Mouse (Mus musculus): ENCODE data around the gene Ppp2r5e. TPM values are rescaled to one million over a fixed set of nuclear protein-coding genes. Genes with fewer than 3 reads are reported as not detected.
"Not testable (repeated sequence)": the region's sequence is repeated elsewhere in the genome, so short reads cannot be mapped to it uniquely, and the experiment has no call there.

Gene Ppp2r5e
- polyA plus RNA-seq, 3 experiments from 2014 or later: 6.3 to 8.3 (median 7.3) TPM

DNA sequence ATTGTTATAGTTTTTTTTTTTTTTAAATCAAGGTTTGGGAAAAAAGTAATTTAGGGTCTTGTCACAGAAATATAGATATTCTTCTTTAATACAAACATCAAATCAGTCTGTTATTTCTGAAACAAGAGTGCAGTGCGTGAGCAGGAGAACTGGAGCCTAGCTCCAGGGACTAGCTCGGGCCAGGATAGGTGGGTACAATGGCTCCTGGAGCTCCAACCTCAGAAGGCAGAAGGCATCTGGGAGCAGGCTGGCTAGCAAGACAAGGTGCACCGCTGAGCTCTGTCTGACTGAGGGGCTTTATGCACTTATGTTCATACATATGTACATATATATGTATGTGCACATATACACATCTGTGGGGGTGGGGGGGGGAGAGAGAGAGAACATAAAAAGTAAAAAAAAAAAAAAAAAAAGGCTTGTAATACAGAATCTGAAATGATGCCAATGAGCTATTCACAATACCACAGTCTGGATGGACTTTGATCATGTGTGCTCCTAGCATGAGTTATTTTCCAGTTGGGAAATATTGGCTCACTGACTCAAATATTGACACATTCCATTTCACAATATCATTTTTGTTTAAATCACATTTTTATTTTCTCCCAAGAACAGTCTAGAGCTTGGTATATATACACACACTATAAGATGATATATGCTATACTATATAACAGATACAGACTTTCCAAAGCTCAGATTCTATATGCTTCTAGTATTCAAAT is 109.3 kb downstream of the Ppp2r5e start:
- no peak for ATAC-seq

DNA sequence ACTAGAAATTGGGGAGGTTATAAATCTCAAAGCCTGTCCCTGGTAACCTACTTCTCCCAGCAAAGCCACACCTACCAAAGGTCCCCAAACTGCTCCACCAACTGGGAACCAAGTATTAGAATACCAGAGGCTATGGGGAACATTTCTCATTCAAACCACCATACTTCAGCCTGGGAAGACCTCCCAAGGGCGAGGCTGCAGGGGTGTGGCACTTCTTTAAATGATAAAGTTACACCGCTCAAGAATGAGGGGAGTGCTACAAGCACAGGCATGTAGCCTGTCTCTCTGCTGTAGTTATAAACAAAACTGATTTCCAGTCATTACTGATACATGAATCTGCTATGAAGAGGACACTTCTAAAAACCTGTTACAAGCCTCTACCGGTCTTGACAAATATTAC is 113.3 kb downstream of the Ppp2r5e start:
- no peak for ATAC-seq

- ATAC-seq: no peak
These were observed 114.0 kb downstream of the Ppp2r5e start for GRCm38 (mm10) chr12:75482015-75482414.

GRCm38 (mm10) chr12:75480031-75480430 is 116.0 kb downstream of the Ppp2r5e start:
- ATAC-seq: no peak

DNA sequence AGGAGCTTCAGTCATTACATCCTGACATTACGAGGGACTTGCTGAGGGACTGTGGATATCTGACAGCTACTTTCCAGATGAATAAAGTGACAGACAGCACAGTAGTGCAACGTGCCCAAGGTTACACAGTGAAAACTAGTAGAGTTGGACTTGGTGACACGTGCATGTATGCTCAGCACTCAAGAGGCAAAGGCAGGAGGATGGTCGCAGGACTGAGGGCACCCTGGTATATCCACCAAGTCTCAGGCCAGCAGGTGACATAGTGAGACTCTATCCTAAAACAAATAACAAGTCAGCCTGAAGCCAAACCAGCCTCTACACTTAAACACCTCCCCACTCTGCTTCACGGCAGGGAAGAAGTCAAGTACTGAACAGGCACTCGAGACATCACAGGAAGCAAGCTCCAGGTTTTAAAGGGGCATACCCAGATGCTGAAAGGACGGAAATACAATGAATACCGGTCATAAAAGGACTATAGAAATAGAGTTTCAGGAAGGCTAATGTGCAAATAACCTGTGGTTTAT is 116.6 kb downstream of the Ppp2r5e start:
- ATAC-seq: no peak

GRCm38 (mm10) chr12:75478596-75478995 is 117.4 kb downstream of the Ppp2r5e start:
- no peak for ATAC-seq

- no peak for ATAC-seq
These were observed 117.9 kb downstream of the Ppp2r5e start for GRCm38 (mm10) chr12:75478117-75478516.

DNA sequence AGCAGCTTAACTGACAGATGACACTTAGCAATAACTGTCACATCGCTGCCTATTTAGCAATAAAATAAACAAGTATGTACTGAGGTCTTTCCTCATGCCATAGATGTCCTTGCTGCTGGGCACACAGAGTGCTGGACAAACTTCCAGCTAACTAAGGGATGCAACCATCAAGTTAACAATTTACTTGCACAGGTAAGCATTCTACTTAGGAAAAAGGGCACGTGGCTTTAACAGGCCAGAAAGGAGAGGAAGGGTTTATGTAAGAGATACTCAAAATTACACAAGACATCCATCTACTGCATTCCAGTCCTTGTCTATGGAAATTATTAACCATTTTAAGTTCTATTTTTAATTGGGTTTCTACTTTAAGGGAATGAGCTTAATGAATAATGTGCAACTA is 123.0 kb downstream of the Ppp2r5e start:
- ATAC-seq: no peak

DNA sequence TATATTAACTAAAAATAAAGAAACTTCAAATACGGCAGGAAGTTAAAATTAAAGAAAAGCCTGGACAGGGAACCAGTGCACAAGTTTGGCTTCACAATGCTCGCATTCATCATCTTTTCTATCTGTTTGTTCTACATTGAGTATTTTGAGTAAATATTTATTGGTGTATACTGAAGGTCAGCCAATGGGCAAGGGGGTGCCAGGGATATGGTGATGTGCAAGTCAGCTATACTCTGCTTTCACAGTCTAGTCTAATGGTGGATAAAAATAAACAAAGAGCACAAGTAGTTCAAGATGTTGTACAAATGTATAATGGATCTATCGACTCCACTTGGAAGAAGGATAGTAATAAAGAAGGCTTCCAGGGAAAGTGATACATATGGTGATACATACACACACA is 123.9 kb downstream of the Ppp2r5e start:
- ATAC-seq: no peak

- ATAC-seq: no peak
These were observed 128.2 kb downstream of the Ppp2r5e start for GRCm38 (mm10) chr12:75467814-75468213.

- ATAC-seq: no peak
These were observed 128.9 kb downstream of the Ppp2r5e start for GRCm38 (mm10) chr12:75467127-75467526.

DNA sequence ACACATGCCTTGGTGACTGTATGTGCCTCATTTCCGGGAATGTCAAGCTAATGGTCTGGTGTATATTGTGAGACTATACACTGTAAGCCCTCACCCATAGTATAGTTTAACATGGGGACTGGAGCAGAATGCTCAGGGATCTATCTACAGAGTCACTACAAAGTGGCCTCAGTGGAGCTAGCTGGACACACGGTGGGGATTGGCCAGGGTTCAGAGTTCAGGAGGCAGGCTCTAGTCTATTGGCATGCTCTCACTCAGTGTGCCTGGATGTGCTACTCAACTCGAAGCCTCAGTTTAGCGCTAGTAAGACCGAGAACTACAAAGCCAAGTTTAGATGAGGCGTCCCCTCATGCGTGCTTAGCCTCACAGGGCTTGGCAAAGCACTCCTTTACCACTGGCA is 129.8 kb downstream of the Ppp2r5e start:
- no peak for ATAC-seq

GRCm38 (mm10) chr12:75464016-75464769 is 131.9 kb downstream of the Ppp2r5e start:
- no peak for ATAC-seq

DNA sequence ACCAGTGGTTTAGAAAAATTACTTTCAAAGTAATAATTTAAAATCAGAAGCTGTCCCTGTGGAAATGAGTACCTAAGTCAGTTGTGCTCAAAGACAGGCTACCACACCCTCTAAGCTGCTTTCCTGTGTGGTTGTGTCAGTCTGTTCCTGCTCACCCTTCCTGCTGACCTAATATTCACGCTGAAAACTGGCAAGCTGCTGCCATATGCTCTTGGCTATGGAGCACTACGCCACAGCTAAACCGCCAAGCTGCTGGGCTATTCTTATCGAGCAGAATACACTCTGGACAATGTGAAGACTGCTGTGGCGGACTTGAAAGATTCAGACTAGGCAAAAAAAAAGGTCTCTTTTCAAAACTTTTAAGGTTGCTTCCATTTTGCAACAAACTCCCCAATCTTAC is 135.5 kb downstream of the Ppp2r5e start:
- no peak for ATAC-seq

- no peak for ATAC-seq
These were observed 136.4 kb downstream of the Ppp2r5e start for GRCm38 (mm10) chr12:75459656-75460055.

- no peak for ATAC-seq
These were observed 142.6 kb downstream of the Ppp2r5e start for GRCm38 (mm10) chr12:75453441-75453840.

- no peak for ATAC-seq
These were observed 143.0 kb downstream of the Ppp2r5e start for GRCm38 (mm10) chr12:75453027-75453426.

DNA sequence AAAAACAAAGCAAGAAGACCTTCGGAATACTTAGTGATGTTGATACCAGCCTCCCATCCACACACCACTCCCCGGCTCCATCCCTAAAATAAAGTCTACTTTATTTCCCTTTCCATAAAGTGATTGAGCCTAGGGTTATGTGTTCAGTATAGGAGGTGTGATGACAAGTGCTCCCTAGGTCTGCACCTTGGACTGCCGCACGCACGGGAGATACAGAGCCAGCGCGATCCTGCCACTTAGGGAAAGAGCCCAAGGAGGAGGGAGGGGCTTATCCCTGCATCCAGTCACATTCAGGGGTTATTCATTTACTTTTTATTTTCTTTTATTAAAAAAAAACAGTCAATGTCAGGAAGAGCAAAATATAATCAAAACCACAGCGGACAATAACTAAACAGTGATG is 145.5 kb downstream of the Ppp2r5e start:
- ATAC-seq: no peak

DNA sequence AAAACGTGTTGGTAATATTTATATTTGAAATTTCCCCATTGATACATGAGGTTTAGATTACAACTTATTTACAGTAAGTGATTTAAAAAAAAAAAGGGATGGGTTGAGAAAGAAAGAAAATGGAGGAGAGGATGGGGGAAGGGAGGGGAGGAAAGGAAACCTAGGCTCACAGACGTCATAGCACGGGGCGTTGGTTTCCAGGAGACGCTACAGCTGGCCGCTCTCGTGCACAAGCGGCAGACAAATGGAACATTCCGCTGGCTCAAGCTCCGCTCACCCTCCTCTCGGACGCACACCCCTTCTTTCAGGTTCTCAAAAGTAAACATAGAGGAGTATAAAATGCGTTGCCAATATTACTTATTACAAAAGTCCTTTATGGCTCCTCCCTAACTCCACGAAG is 146.0 kb downstream of the Ppp2r5e start:
- ATAC-seq: peak; percentile 79

DNA sequence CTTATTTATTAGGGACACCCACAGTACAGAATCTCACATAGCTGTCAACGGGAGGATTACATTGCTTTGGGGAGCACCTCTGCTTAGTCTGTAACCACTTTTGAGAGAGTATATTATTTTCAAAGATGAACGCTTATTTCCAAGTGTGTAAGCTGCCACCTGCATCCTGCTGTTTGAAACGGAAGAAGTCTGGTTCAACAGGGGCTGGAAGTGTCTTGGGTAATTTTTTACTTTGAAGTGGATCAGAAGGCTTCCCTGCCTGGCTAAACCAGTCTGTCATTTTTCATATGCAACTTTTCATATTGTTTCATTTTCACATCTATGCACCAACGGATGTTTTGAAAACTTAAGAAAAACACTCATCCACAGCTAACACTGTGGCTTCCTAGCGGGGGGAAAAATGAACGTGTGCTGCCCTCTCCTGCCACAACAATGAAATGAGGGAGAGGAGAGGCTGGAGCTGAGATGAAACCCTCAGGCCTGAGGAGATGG is 146.5 kb downstream of the Ppp2r5e start:
- ATAC-seq: peak; percentile 66

GRCm38 (mm10) chr12:75448921-75449320 is 147.1 kb downstream of the Ppp2r5e start:
- ATAC-seq: no peak

DNA sequence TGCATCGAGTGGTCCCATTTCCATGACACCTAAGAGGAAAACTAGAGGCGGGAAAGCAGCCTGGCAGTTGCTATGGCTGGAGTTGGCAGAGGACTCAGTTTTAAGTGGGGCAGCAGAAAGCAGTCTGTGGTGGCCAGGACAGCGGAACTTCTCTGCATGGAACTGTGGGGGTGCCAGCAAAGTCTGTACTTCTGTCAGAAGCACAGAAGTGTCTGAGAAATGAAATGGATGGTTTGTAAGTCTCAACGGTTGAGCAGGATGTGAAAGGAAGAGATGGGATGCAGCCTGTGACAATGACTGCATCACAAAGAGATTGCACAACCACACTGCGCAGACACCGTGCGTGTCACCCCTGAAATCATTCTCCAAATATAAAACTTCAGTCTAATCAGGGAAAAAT is 149.8 kb downstream of the Ppp2r5e start:
- ATAC-seq: no peak

DNA sequence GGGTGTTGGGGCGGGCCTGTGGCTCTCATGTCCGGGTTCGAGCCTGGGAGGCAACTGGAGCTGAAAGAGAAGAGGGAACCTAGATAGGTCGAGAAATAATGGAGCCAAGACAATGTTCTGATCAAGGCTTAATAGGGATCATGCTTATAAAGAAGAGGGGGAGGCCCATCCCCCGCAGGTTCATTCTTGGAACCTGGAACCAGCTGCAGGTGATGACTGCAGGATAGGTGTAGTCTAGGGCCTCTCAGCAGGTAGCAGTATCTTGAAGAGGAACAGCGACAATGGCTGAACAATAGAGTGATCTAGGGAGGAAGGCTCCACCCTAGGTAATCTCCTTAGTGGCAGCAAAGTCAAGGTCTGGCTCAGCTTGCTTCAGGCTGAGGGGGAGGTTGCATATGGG is 163.6 kb downstream of the Ppp2r5e start:
- ATAC-seq: not testable (repeated sequence)
